Mouse (Mus musculus): Measurements from ENCODE around the gene Gm49395. TPM values are rescaled to one million over a fixed set of nuclear protein-coding genes. Genes with fewer than 3 reads are reported as not detected.

Gene Gm49395
- polyA plus RNA-seq, 1 experiment from 2014 or later: 2.6 TPM

DNA sequence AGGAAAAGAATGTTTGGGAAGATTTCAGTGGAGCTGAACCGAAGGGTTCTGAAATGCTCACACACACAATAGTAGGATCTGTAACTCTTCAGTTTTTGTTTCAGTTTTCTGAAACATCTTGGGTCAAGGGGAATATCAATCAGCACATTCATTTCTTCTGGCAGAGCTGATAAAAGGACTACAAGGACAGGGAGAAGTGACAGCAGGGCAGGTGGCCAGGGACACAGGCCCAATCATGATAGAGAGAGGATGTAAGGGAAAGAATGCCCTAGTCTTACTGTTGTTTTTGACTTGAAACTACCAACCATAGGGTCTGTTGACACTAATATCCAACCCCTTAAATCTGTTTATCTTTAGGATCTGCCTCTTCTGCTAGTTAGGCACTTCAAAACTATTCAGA is 22.8 kb upstream of the Gm49395 start:
- Histone ChIP-seq H3K9me3 (no peaks in the 10 kb centered on the region), H3K27ac (replicated peaks) (no peak overlapping the region), H3K27me3 (no peaks in the 10 kb centered on the region), H3K4me2 (no peak overlapping the region), H3K4me1 (replicated peaks) (no peaks in the 10 kb centered on the region), H3K36me3 (no peaks in the 10 kb centered on the region), H3K9ac (no peak overlapping the region), H3K4me3 (no peak overlapping the region)
- ATAC-seq (ENCODE audit: low read depth): no peak
- WGBS: 89% methylated on average over 1 of the region's 1 CpGs

GRCm38 (mm10) chr13:115118756-115119155 is 17.0 kb upstream of the Gm49395 start:
- Histone ChIP-seq H3K4me1 (replicated peaks) (no peaks in the 10 kb centered on the region), H3K36me3 (no peaks in the 10 kb centered on the region), H3K4me3 (no peak overlapping the region), H3K27ac (replicated peaks) (no peak overlapping the region), H3K4me2 (no peak overlapping the region), H3K27me3 (no peaks in the 10 kb centered on the region), H3K9me3 (no peaks in the 10 kb centered on the region), H3K9ac (no peak overlapping the region)
- ATAC-seq (ENCODE audit: low read depth): no peak
- 65% methylated on average over 5 of the region's 5 CpGs for WGBS

GRCm38 (mm10) chr13:115118195-115118594 is 16.5 kb upstream of the Gm49395 start:
- H3K4me1 ChIP-seq (replicated peaks): no peaks in the 10 kb centered on the region
- H3K4me3 ChIP-seq: no peak overlapping the region
- no peak overlapping the region for H3K4me2 ChIP-seq
- no peak overlapping the region for H3K9ac ChIP-seq
- H3K9me3 ChIP-seq: no peaks in the 10 kb centered on the region
- no peaks in the 10 kb centered on the region for H3K36me3 ChIP-seq
- no peaks in the 10 kb centered on the region for H3K27me3 ChIP-seq
- 91% methylated on average over 3 of the region's 3 CpGs for WGBS
- no peak for ATAC-seq (ENCODE audit: low read depth)
- H3K27ac ChIP-seq (replicated peaks): no peak overlapping the region

- ATAC-seq (ENCODE audit: low read depth): no peak
- no peak overlapping the region for H3K4me2 ChIP-seq
- 77% methylated on average over 3 of the region's 3 CpGs for WGBS
- H3K9ac ChIP-seq: no peak overlapping the region
- H3K4me1 ChIP-seq (replicated peaks): no peaks in the 10 kb centered on the region
- H3K27me3 ChIP-seq: no peaks in the 10 kb centered on the region
- H3K4me3 ChIP-seq: no peak overlapping the region
- no peak overlapping the region for H3K27ac ChIP-seq (replicated peaks)
- H3K9me3 ChIP-seq: no peaks in the 10 kb centered on the region
- no peaks in the 10 kb centered on the region for H3K36me3 ChIP-seq
Observed at GRCm38 (mm10) chr13:115116930-115117621, 15.4 kb upstream of the Gm49395 start.

DNA sequence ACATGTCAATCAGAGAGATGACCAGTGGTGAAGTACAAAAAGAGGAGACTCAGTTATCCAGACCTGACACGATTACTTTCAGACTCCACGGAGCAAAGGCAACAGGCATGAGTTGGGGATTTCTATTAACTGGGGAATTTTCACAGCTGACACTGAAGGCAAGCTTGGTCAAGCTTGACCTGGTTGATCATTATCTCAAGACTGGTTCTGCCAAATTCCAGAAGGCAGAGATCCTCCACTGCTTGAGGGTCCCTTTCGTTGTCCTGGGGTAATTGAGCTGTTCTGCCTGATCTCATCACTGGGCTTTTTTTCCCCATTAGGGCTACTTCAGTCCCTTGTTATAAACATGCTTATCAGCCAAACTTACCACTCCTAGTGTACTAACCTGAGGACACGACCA is 7.9 kb upstream of the Gm49395 start:
- no peak overlapping the region for H3K9ac ChIP-seq
- H3K27ac ChIP-seq (replicated peaks): no peak overlapping the region
- WGBS: 83% methylated on average over 4 of the region's 4 CpGs
- no peaks in the 10 kb centered on the region for H3K36me3 ChIP-seq
- no peak overlapping the region for H3K4me3 ChIP-seq
- H3K9me3 ChIP-seq: no peaks in the 10 kb centered on the region
- no peak overlapping the region for H3K4me2 ChIP-seq
- H3K27me3 ChIP-seq: no peaks in the 10 kb centered on the region
- no peak for ATAC-seq (ENCODE audit: low read depth)
- H3K4me1 ChIP-seq (replicated peaks): no peaks in the 10 kb centered on the region

DNA sequence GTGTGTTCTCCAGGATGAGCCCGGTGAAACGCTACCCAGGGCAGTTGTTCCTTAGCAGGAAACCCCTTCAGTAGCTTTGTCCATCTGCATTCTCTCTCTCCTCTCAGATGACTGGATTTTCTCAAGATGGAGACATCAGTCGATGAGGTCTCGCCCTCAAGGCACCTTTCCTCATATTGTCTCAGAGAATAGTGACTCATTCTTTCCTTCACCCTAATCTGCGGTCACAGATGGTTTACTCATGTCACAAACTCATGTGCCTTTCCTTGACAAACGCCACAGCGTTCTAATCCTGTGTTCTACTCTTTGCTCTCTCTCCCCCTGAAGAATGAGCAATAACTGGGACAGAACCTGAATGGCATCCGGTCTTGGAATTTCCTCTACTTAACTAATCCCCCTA is 5.7 kb upstream of the Gm49395 start:
- no peak for ATAC-seq (ENCODE audit: low read depth)

DNA sequence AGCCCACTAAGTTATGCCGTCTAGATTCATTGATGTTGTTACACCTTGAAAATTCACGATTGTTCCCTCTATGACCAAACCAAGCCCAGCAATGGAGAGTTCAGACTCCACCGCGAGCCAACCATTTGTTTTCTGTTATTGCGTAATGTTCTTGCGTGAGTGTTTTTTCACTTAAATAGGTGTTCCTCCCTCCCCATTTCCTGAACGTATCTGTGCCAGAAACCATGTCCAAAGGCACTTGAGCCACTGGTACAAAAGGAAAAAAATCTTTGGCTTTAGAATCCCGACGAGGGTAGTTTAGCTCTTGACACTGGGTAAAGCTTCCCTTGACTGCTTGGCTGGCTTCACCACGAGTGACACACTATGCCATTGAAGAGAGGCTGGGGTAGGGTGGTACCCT is 4.5 kb upstream of the Gm49395 start:
- no peak overlapping the region for H3K4me2 ChIP-seq
- no peak overlapping the region for H3K27ac ChIP-seq (replicated peaks)
- ATAC-seq (ENCODE audit: low read depth): no peak
- no peak overlapping the region for H3K9ac ChIP-seq
- H3K9me3 ChIP-seq: no peaks in the 10 kb centered on the region
- H3K4me1 ChIP-seq (replicated peaks): peaks cover 11% of the 10 kb centered on the region
- 91% methylated on average over 10 of the region's 10 CpGs for WGBS
- H3K27me3 ChIP-seq: peaks cover 14% of the 10 kb centered on the region
- no peaks in the 10 kb centered on the region for H3K36me3 ChIP-seq
- no peak overlapping the region for H3K4me3 ChIP-seq

More for the DNA sequence above, 5.7 kb upstream of the Gm49395 start:
- Histone ChIP-seq H3K4me3 (no peak overlapping the region), H3K9me3 (no peaks in the 10 kb centered on the region), H3K4me1 (replicated peaks) (no peaks in the 10 kb centered on the region), H3K4me2 (no peak overlapping the region), H3K9ac (no peak overlapping the region), H3K36me3 (no peaks in the 10 kb centered on the region), H3K27ac (replicated peaks) (no peak overlapping the region), H3K27me3 (peaks cover 4% of the 10 kb centered on the region)
- WGBS: 91% methylated on average over 8 of the region's 8 CpGs

DNA sequence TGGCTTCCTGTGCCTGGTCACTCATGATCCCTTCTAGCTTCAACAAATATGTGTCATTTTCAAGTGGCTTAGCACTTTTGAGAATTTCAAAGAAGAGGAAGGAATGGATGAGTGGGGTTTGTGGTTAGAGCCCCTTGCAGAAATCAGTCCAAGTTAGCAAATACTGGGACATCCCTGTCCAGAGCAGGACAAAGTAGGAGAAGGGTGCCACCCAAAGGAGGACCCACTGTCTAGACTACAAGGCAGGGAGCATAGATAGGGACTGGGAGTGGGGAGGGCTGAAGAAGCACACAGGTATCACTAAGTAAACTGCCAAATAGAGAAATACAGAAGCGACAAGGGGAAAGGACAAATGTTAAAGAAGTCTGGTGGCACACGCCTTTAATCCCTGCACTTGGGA is 1.0 kb upstream of the Gm49395 start:
- no peak for ATAC-seq (ENCODE audit: low read depth)
- H3K9me3 ChIP-seq: no peaks in the 10 kb centered on the region
- peaks cover 16% of the 10 kb centered on the region for H3K4me1 ChIP-seq (replicated peaks)
- no peak overlapping the region for H3K4me2 ChIP-seq
- H3K27me3 ChIP-seq: peaks cover 35% of the 10 kb centered on the region
- WGBS: 100% methylated on average over 2 of the region's 2 CpGs
- no peak overlapping the region for H3K4me3 ChIP-seq
- no peak overlapping the region for H3K9ac ChIP-seq
- no peaks in the 10 kb centered on the region for H3K36me3 ChIP-seq
- no peak overlapping the region for H3K27ac ChIP-seq (replicated peaks)

DNA sequence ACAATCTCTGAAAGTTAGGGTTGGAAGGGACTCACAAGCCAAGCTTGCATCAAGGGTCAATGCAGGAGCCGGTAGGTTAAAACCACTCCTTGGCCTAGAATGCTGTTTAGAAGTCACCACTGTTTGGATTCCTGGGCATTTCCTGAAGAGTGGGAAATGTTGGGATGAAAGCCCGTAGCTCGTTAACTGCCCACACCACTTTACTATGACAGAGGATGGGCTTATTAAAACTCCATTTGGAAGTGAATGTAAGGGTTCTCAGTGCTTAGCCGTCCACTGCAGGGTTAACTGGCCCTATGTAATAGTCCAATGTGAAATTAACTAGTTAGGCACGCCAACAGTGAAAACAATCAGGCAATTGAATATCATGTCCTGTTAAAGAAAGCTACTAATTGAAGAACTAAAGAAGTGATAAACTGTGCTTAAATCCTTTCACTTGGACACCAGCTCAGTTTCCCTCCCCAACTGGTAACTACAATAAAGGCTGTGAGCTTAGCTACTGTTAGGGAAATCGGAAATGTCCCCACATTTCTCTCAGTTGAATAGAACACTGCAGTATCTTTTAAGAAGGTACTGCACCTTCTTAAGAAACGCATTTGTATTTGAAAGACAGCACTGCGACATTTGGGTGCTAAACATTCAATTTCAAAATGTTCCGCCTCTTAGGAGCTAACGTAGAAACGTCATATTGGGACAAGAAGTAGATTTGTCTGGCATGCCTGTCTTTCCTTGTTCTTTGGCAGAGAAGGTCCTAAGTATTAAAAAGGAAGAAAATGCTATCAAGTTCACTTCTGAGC is 1.1 kb downstream of the Gm49395 start:
- peak overlapping the region; percentile 70; the same call in 1 of the 2 replicates for H3K9ac ChIP-seq
- peak overlapping the region; percentile 71; the same call in 1 of the 2 replicates for H3K27ac ChIP-seq (replicated peaks)
- H3K4me1 ChIP-seq (replicated peaks): peaks cover 16% of the 10 kb centered on the region
- no peaks in the 10 kb centered on the region for H3K36me3 ChIP-seq
- peaks cover 35% of the 10 kb centered on the region for H3K27me3 ChIP-seq
- H3K4me2 ChIP-seq: peak overlapping the region; percentile 70
- 17% methylated on average over 11 of the region's 11 CpGs for WGBS
- ATAC-seq (ENCODE audit: low read depth): no peak
- H3K4me3 ChIP-seq: peak overlapping the region; percentile 52
- H3K9me3 ChIP-seq: no peaks in the 10 kb centered on the region

GRCm38 (mm10) chr13:115099381-115099780 is 2.3 kb downstream of the Gm49395 start:
- Histone ChIP-seq H3K4me3 (peak overlapping the region; percentile 52; the same call in 1 of the 2 replicates), H3K9me3 (no peaks in the 10 kb centered on the region), H3K27me3 (peaks cover 35% of the 10 kb centered on the region), H3K4me1 (replicated peaks) (peaks cover 16% of the 10 kb centered on the region), H3K4me2 (no peak overlapping the region; the same call in 1 of the 2 replicates), H3K27ac (replicated peaks) (no peak overlapping the region), H3K36me3 (no peaks in the 10 kb centered on the region), H3K9ac (no peak overlapping the region)
- WGBS: 91% methylated on average over 9 of the region's 9 CpGs
- no peak for ATAC-seq (ENCODE audit: low read depth)

DNA sequence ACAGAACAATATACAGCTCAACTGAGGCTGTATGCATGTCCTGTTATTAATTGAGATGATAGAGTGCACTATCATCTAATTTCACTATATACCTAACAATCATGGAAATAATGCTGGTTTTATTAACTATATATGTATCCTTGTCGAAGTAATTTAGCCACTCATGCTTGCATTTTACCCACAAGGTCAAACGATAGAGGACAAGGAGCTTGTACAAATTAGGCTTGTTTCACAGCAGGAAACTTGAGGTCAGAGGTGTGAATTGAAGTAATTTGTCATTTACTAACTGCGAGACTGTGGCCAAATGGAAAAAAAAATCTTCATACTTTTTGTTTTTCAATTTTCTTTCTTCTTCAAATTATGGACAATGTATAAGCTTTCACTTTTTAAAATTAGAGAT is 3.5 kb downstream of the Gm49395 start:
- no peak for ATAC-seq (ENCODE audit: low read depth)
- no peak overlapping the region for H3K4me2 ChIP-seq
- no peaks in the 10 kb centered on the region for H3K36me3 ChIP-seq
- 84% methylated on average over 3 of the region's 3 CpGs for WGBS
- no peak overlapping the region for H3K4me3 ChIP-seq
- H3K4me1 ChIP-seq (replicated peaks): peaks cover 16% of the 10 kb centered on the region
- no peak overlapping the region for H3K27ac ChIP-seq (replicated peaks)
- H3K9ac ChIP-seq: no peak overlapping the region
- peaks cover 35% of the 10 kb centered on the region for H3K27me3 ChIP-seq
- no peaks in the 10 kb centered on the region for H3K9me3 ChIP-seq

DNA sequence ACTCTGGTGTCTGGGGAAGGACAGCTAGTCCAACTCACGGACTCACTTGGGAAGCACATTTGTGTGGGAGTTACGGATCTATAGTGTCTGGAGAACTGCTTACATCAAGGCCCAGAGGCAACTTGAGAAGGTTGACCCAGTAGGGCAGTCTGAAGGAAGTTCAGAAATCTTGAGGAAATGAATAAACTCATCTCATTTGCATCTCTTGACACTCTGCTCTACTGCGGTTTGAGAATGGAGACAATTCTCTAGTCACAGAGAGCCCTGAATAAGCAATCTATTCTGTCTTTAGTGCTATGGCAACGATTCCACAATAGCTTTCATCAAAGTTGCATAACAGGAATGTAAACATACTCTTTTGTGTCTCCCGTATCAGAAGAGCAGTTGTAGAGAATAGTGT is 4.8 kb downstream of the Gm49395 start:
- ATAC-seq (ENCODE audit: low read depth): no peak
- H3K4me2 ChIP-seq: no peak overlapping the region
- H3K4me3 ChIP-seq: no peak overlapping the region
- H3K27me3 ChIP-seq: peaks cover 28% of the 10 kb centered on the region
- WGBS: 65% methylated on average over 5 of the region's 5 CpGs
- H3K9me3 ChIP-seq: no peaks in the 10 kb centered on the region
- no peak overlapping the region for H3K27ac ChIP-seq (replicated peaks)
- no peaks in the 10 kb centered on the region for H3K36me3 ChIP-seq
- H3K4me1 ChIP-seq (replicated peaks): peaks cover 12% of the 10 kb centered on the region
- no peak overlapping the region for H3K9ac ChIP-seq
